Mouse (Mus musculus): ENCODE measurements at regions not wholly inside any gene's neighbourhood (a gene's known extent, or its start where the extent isn't known, plus 50 kb on each side); places are given as distances from the start of the nearest gene placed in this dataset.

GRCm38 (mm10) chr9:83726979-83727378 lies 79.1 kb downstream of the Elovl4 start:
- TF ChIP-seq EP300 (IDR thresholded peaks at IDR 0.05; ENCODE audit: low read depth), result no peak
- no peak for TF ChIP-seq CTCF (IDR thresholded peaks at IDR 0.05; ENCODE audit: low read depth)
